Mouse (Mus musculus): ENCODE results near the gene Gsto2. TPM values are rescaled to one million over a fixed set of nuclear protein-coding genes. Genes with fewer than 3 reads are reported as not detected.

The Gsto2 gene
- polyA plus RNA-seq, 1 experiment from 2014 or later: 1.4 TPM

DNA sequence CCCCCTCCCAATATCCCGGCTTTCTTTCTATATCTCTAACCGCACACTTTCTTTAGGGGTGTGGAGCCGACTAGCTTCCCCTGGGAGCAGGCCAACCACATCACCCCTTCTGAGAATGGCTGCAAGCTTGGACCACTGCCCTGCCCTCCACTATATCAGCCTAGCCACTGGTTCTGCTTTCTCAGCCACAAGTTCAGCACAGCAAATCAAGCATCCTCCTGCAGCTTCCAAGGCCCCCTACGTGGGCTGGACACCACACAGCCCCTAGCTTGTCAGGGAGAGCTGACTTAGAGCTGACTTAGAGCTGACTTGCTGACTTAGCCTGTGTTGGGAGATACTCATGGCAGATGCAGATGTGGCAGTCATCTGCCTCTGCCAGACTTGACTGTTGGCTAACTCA, 39.7 kb downstream of the Gsto2 start:
- peaks cover 34% of the 10 kb centered on the region for H3K4me1 ChIP-seq
- H3K36me3 ChIP-seq: peaks cover 13% of the 10 kb centered on the region; the same call in 1 of the 2 replicates
- no peak overlapping the region for H3K4me3 ChIP-seq
- no peaks in the 10 kb centered on the region for H3K9me3 ChIP-seq (replicated peaks)
- WGBS: 85% methylated on average over 4 of the region's 4 CpGs
- no peak overlapping the region for H3K27ac ChIP-seq (replicated peaks)
- DNase-seq (ENCODE audit: low spot score): no peak
- H3K27me3 ChIP-seq (ENCODE audit: low read depth, poor library complexity, severe bottlenecking): no peaks in the 10 kb centered on the region

DNA sequence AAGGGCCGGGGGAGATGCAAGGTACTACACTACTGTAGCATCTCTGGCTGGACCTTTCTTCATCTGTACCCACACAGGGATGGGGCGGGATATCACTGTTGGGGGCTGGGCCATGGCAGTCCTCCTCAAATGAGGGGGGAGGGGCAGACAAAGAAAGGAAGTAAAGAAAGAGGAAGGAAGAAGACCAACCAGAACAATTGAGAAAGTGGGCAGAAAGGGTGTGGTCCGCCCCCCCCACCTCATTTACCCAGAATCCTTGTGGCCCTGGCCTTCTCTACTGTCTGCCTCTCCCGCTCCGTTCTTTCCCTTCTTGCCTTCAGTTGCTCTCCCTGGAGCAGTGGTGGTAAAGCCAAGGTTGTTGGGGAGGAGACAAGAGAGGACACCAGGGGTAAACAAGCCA, 40.3 kb downstream of the Gsto2 start:
- H3K4me3 ChIP-seq: no peak overlapping the region
- H3K27ac ChIP-seq (replicated peaks): no peak overlapping the region
- H3K9me3 ChIP-seq (replicated peaks): no peaks in the 10 kb centered on the region
- DNase-seq (ENCODE audit: low spot score): no peak
- no peaks in the 10 kb centered on the region for H3K27me3 ChIP-seq (ENCODE audit: low read depth, poor library complexity, severe bottlenecking)
- H3K36me3 ChIP-seq: peaks cover 8% of the 10 kb centered on the region; the same call in 1 of the 2 replicates
- H3K4me1 ChIP-seq: peaks cover 39% of the 10 kb centered on the region
- 94% methylated on average over 5 of the region's 5 CpGs for WGBS

DNA sequence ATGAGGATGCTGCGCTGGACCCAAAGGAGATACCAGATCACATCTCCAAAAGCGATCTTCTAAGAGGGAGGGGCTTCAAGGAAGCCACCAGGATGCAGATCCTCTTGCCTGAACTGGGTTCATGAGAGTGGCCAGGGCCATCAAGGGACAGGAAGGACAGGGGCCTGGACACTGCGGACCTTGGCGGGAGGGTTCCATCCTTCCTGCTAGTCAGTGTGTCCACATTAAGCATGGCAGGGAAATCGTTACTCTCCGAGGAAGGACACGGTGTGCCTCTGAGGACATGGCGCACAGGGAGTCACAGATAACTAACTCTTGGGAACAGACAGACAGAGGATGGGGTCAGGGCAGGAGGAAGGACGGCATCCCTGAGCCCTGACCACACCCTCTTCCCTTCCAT, 42.3 kb downstream of the Gsto2 start:
- peaks cover 16% of the 10 kb centered on the region; the same call in 1 of the 2 replicates for H3K36me3 ChIP-seq
- no peaks in the 10 kb centered on the region for H3K9me3 ChIP-seq (replicated peaks)
- no peak overlapping the region for H3K4me3 ChIP-seq
- DNase-seq (ENCODE audit: low spot score): no peak
- H3K4me1 ChIP-seq: peaks cover 49% of the 10 kb centered on the region
- WGBS: 92% methylated on average over 9 of the region's 9 CpGs
- 0 out of 2 replicates have a peak overlapping the region, but pooled peaks have one; percentile 23 for H3K27ac ChIP-seq (replicated peaks)
- H3K27me3 ChIP-seq (ENCODE audit: low read depth, poor library complexity, severe bottlenecking): no peaks in the 10 kb centered on the region

DNA sequence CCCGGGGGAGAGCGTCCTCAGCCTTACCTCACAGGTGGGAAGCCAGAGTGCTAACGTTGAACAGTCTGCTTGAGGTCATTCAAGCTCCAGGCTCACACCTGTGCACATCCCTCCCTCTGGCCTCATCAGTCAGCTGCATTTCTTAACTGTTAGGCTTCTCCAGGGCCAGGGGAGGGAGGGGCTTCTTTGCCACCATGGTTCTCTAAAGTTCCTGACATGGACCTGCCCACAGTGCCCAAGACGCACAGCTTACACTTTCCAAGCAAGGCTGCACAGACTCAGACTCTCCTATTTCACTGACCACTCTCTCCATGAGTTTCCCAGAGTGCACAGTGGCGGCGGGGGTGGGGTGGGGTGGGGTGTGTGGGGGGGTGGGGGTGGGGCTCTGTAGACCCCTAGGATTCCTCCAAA, 43.6 kb downstream of the Gsto2 start:
- peak; percentile 22 for DNase-seq (ENCODE audit: low spot score)
- Histone ChIP-seq H3K9me3 (replicated peaks) (no peaks in the 10 kb centered on the region), H3K27ac (replicated peaks) (peak overlapping the region; percentile 98), H3K4me1 (peaks cover 37% of the 10 kb centered on the region), H3K27me3 (ENCODE audit: low read depth, poor library complexity, severe bottlenecking) (no peaks in the 10 kb centered on the region), H3K36me3 (peaks cover 25% of the 10 kb centered on the region; the same call in 1 of the 2 replicates), H3K4me3 (peak overlapping the region; percentile 53)
- 17% methylated on average over 6 of the region's 6 CpGs for WGBS

DNA sequence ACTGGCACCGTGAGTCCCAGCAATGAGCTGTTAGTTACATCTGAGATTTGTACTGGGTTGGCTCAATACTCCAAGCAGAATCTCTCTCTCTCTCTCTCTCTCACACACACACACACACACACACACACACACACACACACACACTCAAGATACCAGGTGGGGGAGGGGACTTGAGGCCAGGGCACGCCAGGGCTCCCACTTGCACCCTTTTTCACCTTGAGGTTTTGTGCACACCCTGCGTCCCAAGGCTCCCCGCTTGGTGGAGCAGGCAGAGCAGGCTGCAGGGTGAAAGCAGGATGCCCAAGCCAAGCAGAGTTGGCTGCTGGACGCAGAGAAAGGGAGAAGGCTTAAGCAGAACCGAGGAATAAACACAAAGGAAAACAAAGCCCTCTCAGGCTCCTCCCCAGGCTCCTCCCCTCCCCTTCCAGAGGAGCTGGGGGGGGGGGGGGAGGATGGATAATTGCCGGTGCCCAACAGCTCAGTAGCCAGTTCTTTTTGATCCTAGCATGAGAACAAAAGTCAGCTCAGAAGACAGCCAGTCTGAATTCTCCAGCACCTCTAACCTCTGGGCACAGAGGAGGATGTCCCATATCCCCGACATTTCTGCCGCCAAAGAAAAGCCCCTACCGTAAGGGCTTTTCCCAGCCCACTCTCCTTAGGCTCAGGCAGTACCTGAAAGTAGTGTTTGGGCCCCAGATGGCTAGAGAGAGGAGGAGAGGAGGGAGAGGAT, 44.2 kb downstream of the Gsto2 start:
- peak; percentile 80 for DNase-seq (ENCODE audit: low spot score)
- Histone ChIP-seq H3K4me1 (peaks cover 37% of the 10 kb centered on the region), H3K27me3 (ENCODE audit: low read depth, poor library complexity, severe bottlenecking) (no peaks in the 10 kb centered on the region), H3K4me3 (peak overlapping the region; percentile 53), H3K27ac (replicated peaks) (peak overlapping the region; percentile 98), H3K9me3 (replicated peaks) (no peaks in the 10 kb centered on the region), H3K36me3 (peaks cover 28% of the 10 kb centered on the region; the same call in 1 of the 2 replicates)
- WGBS: 1% methylated on average over 10 of the region's 10 CpGs

DNA sequence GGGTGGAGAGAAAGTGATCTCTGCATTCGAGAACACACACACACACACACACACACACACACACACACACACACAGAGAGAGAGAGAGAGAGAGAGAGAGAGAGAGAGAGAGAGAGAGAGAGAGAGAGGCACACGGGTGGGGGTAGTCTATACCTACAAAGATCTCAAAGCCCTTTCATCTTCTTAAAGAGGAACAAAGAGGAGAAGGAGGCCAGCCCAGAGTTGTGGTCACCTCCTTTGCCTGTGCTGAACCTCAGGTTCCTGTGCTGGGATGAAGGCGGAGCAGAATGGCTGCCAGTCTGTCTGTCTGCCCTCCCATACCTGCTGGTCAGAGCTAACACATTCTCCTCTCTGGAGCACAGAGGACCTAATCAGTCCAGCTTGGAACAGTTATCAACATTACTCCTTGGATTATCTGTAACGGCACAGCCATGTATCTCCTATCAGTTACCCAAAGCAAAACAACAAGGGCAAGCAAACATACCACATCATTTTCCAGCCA, 44.8 kb downstream of the Gsto2 start:
- Histone ChIP-seq H3K27ac (replicated peaks) (peak overlapping the region; percentile 98), H3K9me3 (replicated peaks) (no peaks in the 10 kb centered on the region), H3K27me3 (ENCODE audit: low read depth, poor library complexity, severe bottlenecking) (no peaks in the 10 kb centered on the region), H3K36me3 (peaks cover 28% of the 10 kb centered on the region; the same call in 1 of the 2 replicates), H3K4me1 (peaks cover 42% of the 10 kb centered on the region), H3K4me3 (peak overlapping the region; percentile 53)
- no peak for DNase-seq (ENCODE audit: low spot score)
- 46% methylated on average over 4 of the region's 4 CpGs for WGBS

DNA sequence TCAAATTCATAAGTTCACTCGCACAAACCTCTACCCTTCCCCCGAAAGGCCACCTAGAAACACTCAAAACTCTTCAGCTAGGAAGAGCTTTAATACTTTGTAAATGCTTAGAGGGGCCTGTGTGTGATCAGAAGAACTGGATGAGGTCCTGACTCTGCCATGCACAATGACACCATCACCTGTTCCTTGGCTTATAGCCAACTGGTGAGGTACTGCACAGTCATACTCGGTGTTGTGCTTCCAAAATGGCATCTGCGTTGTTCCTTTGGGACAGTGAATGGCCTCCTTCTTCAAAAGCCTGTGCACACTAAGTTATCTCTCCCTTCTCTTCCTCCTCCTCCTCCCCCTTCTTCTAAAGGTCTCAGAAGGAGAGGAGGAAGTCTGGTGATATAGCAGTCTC, 45.4 kb downstream of the Gsto2 start:
- WGBS: 94% methylated on average over 4 of the region's 4 CpGs
- no peak overlapping the region for H3K4me3 ChIP-seq
- no peaks in the 10 kb centered on the region for H3K9me3 ChIP-seq (replicated peaks)
- H3K36me3 ChIP-seq: peaks cover 28% of the 10 kb centered on the region; the same call in 1 of the 2 replicates
- peak overlapping the region; percentile 98 for H3K27ac ChIP-seq (replicated peaks)
- no peak for DNase-seq (ENCODE audit: low spot score)
- H3K27me3 ChIP-seq (ENCODE audit: low read depth, poor library complexity, severe bottlenecking): no peaks in the 10 kb centered on the region
- peaks cover 42% of the 10 kb centered on the region for H3K4me1 ChIP-seq

DNA sequence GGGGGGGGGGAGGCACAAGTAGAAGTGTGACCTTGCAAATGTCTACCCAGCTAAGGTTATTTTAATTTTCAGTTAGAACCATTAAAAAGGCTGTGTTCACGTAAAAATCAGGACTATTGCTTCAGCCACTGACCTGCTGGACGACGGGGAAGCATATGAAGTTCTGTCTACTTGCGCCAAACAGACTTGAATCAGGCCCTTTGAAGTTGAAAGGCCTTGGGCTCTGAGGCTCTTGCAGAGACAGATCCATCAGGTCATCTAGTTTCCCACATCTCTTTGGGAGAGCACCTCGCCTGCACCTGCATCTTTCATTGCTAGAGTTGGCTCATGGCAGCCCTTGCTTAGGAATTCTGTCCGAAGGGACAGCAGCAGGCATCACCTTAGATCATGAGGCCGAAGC, 48.0 kb downstream of the Gsto2 start:
- Histone ChIP-seq H3K27me3 (ENCODE audit: low read depth, poor library complexity, severe bottlenecking) (no peaks in the 10 kb centered on the region), H3K4me3 (no peak overlapping the region), H3K9me3 (replicated peaks) (no peaks in the 10 kb centered on the region), H3K4me1 (peaks cover 60% of the 10 kb centered on the region), H3K36me3 (peaks cover 21% of the 10 kb centered on the region; the same call in 1 of the 2 replicates), H3K27ac (replicated peaks) (no peak overlapping the region)
- WGBS: 90% methylated on average over 7 of the region's 7 CpGs
- no peak for DNase-seq (ENCODE audit: low spot score)

DNA sequence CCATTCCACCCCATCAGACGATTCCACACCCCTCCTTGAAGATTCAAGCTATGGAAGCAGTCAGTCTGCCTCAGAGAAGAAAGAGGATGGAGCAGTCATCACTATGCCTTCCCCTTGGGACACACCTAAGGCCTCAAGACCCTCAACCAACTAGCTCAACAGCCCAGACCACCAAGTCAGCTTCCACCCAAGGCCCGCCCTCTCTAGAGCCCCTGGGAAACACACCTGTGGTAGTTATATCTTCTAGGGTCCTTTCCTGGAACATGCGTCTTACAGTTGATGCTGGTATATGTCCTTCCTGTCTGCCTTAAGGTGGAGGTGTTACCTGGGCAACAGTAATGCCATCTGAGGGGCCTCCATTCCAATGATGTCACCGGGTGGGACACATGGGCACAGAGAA, 48.9 kb downstream of the Gsto2 start:
- no peaks in the 10 kb centered on the region for H3K27me3 ChIP-seq (ENCODE audit: low read depth, poor library complexity, severe bottlenecking)
- WGBS: 90% methylated on average over 4 of the region's 4 CpGs
- peaks cover 57% of the 10 kb centered on the region for H3K4me1 ChIP-seq
- H3K36me3 ChIP-seq: peaks cover 21% of the 10 kb centered on the region; the same call in 1 of the 2 replicates
- no peaks in the 10 kb centered on the region for H3K9me3 ChIP-seq (replicated peaks)
- no peak overlapping the region for H3K27ac ChIP-seq (replicated peaks)
- H3K4me3 ChIP-seq: no peak overlapping the region
- no peak for DNase-seq (ENCODE audit: low spot score)

DNA sequence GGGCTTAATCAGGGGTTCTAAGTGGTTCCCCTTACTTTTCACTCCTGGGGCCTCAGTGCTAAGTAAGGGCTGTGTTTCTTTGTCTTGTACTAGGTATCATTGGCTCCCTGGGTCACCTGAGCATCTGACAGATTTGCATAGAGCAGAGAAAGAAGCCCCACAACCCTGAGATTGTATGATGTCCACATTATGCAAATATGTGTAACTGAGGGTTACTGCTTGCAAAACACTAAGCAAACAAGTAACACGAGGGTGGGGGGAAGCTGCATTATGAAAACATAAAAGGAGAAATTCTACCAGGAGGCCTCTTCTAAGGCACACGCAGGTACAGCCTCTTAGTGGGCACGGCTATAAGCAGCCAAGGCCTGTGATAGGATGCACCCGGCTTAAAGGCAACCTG, 49.9 kb downstream of the Gsto2 start:
- WGBS: 87% methylated on average over 4 of the region's 4 CpGs
- Histone ChIP-seq H3K4me1 (peaks cover 52% of the 10 kb centered on the region), H3K27ac (replicated peaks) (0 out of 2 replicates have a peak overlapping the region, but pooled peaks have one; percentile 17), H3K27me3 (ENCODE audit: low read depth, poor library complexity, severe bottlenecking) (no peaks in the 10 kb centered on the region), H3K4me3 (no peak overlapping the region), H3K9me3 (replicated peaks) (no peaks in the 10 kb centered on the region), H3K36me3 (peaks cover 21% of the 10 kb centered on the region; the same call in 1 of the 2 replicates)
- DNase-seq (ENCODE audit: low spot score): no peak

DNA sequence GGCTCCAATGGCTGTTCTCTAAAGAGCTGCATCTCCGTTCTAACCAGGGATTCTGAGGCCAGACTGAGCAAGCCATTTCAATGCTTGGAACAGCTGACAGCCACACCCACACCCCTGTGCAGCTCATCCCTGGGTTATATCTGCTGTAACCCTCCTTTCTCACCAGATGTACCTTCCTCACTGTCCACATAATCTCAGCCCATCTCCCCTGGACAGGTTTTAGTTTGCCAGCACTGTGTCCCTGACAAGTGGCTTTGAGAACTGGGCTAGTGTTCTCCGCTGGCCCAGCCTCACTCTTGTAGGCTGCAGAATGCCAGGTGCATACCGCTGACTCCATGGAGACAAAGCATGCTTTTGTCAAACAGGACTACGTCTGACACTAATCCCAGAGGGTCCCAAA, 52.1 kb downstream of the Gsto2 start:
- Histone ChIP-seq H3K27me3 (ENCODE audit: low read depth, poor library complexity, severe bottlenecking) (no peaks in the 10 kb centered on the region), H3K4me3 (peak overlapping the region; percentile 90), H3K36me3 (peaks cover 11% of the 10 kb centered on the region; the same call in 1 of the 2 replicates), H3K9me3 (replicated peaks) (no peaks in the 10 kb centered on the region), H3K27ac (replicated peaks) (0 out of 2 replicates have a peak overlapping the region, but pooled peaks have one; percentile 17), H3K4me1 (peaks cover 38% of the 10 kb centered on the region)
- 24% methylated on average over 4 of the region's 4 CpGs for WGBS
- DNase-seq (ENCODE audit: low spot score): no peak

DNA sequence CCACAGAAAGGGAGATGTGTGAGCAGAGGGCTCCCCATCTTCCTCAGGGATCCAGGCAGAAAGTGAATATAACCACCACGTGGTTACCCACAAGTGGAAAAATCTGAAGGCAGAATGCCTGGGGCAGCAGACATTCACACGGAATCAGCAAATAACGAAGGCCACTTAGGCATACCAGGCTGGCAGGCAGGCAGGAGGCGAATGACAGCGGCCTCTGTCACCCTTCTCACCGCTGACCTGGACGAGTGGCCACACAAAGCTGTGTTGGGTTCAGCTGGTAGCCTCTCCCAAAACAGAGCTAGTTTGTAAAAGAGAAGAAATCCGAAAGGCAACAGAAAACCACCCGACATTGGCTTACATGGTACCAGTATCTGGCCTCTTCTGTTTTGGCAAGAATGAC, 52.7 kb downstream of the Gsto2 start:
- peak overlapping the region; percentile 99 for H3K27ac ChIP-seq (replicated peaks)
- 24% methylated on average over 9 of the region's 9 CpGs for WGBS
- peaks cover 38% of the 10 kb centered on the region for H3K4me1 ChIP-seq
- peak; percentile 23 for DNase-seq (ENCODE audit: low spot score)
- H3K9me3 ChIP-seq (replicated peaks): no peaks in the 10 kb centered on the region
- H3K27me3 ChIP-seq (ENCODE audit: low read depth, poor library complexity, severe bottlenecking): no peaks in the 10 kb centered on the region
- H3K4me3 ChIP-seq: peak overlapping the region; percentile 90
- peaks cover 8% of the 10 kb centered on the region; the same call in 1 of the 2 replicates for H3K36me3 ChIP-seq
